Mouse (Mus musculus) cerebellum, postnatal 14 days (tissue): ENCODE measurements around the gene Smtn.

Experiments
- DNase-seq, 2 experiments: peaks; one replicate each; pipeline ENCODE4 v3.0.0; 2021; ENCODE audit warnings: mixed read lengths in 2 of 2

Smtn gene

DNA sequence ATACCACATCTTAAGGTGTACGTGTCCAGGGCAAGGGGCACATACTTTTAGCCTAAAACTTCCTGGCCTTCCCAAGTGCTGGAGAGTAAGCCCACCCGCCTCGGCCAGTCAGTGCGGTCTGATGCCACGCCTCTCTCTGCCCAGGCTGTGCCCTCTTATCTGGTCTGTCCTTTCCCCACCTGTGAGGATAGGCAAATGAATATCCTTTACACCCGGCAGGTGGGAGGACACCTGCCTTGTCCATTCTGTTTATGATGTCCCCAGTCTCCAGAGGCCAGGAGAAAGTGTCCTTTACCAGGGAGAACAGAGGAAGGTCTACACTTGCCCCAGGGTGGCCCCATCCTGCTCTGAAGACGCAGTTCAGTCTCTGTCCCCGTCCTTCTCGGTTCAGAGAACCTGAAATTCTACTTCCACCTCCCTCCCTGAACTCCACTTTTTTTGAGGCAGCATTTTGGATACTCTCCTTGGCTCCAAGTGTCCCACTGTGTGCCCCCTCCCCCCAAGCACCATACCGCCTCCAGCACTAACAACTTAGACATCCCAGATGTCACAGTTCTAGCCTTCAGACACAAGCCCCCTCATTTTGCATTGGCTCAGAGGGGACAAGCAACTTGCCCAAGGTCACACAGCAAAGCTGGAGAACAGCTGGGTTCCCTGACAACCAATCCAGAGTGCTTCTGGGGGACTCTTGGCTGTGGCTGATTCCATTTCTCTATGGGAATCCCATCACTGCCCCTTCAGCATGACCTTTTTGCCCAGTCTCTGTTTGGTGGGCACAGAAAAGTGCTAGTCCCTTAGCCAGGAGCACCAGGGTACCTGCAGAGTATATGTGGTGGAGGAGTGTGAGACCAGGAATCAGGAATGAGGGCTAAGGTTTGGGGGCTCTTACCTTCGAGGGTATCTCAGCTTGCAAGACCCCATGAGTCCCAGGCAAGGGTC, 36.4 kb downstream of the Smtn start:
- no peak for DNase-seq

DNA sequence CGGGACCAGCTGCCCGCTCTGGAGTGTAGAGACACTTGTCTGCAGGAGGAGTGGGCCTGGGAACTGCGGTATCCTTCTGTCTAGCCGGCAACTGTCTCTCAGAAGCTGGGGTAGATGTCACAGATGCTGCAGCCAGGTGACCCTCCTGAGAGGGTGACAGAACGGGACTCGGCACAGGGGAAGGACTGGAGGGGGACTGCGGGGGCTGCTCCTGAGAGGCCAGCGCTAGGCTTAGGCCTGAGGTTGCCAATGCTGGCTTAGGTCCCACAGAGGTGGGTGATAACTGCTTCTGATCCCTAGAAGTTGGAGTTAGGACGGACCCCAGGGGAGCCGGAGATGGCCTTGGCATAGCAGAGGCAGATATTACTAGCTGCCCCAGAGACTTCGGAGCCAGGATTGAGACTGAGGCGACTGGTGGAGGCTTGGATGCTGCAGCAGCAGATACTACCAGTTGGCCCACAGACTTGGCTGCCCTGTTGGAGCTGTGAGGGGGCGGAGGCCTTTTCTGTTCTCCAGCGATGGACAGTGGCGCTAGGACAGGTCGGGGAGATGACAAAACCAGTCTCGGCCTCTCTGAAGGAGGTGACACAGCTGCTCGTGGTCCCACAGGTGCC, 37.8 kb downstream of the Smtn start:
- DNase-seq, result peak; percentile 45 to 54

GRCm38 (mm10) chr11:3502057-3502456, 38.4 kb downstream of the Smtn start:
- DNase-seq, result peak; percentile 76 to 80

- no peak for DNase-seq
Observed at GRCm38 (mm10) chr11:3497296-3497695, 43.1 kb downstream of the Smtn start.

DNA sequence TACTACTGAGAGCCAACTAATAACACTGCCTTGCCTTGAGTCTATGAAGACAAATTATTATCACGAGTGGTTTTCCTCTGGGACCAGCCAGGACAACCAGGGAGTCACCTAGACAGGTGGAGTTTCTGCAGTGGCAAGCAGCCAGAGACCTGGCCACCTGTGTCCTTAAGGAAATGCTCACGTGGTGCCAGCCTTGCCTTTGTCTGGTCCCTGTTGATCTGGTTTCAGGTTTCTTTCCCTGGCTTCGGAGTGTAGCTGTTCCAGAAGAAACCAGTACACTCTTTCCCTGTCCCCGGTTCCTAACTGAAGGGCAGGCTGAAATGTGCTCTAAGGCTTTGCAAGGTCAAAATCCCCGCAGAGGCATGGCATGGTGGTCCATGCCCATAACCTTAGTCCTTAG, 43.7 kb downstream of the Smtn start:
- no peak for DNase-seq

GRCm38 (mm10) chr11:3495496-3495895, 44.9 kb downstream of the Smtn start:
- DNase-seq, result no peak

DNA sequence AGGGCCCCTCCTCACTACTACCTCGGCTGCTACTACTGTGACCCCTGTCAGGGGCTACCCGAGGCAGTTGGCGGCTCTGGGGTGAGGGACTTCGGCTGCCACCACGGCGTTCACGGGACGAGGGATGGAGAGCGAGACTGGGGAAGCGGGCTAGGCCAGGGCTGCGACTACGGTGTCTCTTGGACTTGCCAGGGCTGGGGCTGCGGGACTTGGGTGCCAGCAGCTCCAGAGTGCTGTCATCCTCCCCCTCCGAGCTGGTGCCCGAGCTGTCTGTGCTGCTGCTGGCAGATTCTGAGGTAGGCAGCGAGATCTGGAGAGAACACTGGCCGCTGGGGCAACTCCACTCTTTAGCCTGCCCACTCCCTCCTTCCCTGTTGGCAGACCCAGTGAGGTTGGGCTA, 45.6 kb downstream of the Smtn start:
- no peak for DNase-seq

GRCm38 (mm10) chr11:3492748-3493147, 47.7 kb downstream of the Smtn start:
- DNase-seq, result no peak

- DNase-seq, result no peak
Observed at GRCm38 (mm10) chr11:3489036-3489435, 51.4 kb downstream of the Smtn start.

DNA sequence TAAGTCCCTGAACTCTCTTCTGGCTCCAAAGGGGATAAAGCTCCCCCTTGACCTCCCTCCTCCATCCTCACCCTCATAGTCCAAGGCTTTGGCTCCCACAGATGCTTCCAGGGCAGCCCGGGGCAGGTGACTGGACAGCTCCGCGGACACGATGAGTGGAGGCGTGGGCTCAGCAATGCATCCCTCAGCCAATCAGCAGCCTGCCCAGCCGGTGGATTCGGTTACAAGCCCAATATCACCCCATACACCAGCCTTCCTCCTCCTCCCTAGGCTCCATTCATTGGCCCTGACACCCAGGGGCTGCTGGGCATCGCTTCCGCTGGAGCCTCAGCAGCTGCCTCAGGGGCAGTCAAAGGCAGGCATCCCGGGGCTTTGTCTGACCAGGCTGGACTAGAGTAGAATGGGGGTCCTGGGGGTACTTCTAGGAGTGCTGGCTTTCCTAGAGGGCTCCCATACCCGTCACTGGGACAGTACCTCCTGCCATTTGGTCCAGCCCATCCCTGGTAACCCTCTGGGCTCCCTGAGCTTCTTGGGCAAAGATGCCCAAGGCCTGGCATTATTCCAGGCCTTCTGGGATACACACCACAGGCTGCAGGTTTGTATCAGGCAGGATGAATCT, 52.4 kb downstream of the Smtn start, which contains the start of gene Pla2g3:
Gene Pla2g3 (plus strand): TSS at position 333 of the 619 bp plus-strand sequence.
- DNase-seq, result peak in 1 of 2 experiments; percentile 34

DNA sequence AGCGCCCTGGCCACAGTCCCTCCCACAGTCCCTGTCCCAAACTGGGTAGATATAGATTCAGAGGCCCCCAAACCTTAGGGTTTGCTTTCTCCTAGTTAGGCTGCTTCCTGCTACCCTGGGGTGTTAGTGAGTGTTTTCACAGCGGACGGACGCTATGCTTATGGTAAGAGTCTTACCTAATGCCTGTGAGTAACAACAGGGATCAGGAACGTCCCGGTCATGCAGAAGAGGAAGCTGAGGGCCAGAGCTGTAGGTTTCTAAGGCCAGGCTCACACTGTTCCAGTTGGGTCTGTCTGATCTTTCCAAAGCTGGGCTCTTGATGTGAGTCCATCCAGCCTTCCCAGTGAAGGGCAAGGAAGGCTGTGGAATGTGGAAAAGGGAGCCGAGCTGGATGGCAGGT, 54.1 kb downstream of the Smtn start:
- DNase-seq, result no peak

DNA sequence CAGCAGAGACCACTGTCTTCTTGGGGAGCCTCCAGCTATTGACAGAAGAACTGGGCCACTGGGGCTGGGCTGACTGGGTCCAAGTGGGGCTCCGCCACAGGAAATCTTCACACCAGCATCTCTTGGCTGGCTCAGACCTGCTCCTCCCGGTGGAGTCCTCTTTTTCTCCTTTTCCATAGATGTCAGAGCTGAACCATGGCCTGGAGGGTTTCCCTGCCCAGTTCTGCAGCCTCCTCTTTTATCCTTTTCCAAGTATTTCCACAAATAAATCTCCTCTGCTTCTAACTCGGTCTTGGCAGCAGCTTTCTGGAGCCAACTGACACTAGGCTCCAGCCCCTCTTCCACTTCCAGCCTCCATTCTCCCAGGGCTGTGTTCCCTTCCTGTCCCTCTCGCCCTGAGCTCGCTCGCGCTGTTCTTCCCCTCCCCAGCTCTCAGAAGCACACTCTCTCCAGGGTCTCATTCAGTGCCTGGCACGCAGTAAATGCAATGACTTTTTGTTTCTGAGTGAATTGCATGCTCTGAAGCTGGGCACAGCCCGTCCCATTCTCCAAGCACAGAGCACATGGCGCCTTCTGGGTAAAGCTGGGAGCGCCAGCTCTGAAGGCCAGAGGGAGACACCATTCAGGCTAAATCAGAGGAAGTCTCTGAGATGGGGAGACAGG, 56.3 kb downstream of the Smtn start:
- peak in 1 of 2 experiments; percentile 22 for DNase-seq

DNA sequence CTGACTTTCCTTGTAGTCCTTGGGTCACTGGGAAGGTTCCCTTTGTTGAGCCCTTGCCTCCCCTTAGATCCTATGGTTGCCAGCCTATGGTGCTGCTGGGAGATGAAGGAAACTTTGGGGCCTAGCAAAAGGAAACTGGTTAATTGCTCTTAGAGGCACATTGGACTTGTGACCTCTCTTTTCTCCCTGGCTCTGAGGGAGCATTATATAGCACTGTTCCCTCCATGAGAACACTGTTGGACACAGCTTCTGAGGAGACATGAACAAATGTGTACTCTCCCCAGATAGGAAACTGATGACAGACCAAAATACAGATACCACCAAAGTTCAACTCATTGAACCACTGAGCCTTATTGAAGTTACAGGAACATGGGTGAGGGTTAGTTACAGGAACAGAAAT, 64.9 kb downstream of the Smtn start:
- DNase-seq, result no peak

DNA sequence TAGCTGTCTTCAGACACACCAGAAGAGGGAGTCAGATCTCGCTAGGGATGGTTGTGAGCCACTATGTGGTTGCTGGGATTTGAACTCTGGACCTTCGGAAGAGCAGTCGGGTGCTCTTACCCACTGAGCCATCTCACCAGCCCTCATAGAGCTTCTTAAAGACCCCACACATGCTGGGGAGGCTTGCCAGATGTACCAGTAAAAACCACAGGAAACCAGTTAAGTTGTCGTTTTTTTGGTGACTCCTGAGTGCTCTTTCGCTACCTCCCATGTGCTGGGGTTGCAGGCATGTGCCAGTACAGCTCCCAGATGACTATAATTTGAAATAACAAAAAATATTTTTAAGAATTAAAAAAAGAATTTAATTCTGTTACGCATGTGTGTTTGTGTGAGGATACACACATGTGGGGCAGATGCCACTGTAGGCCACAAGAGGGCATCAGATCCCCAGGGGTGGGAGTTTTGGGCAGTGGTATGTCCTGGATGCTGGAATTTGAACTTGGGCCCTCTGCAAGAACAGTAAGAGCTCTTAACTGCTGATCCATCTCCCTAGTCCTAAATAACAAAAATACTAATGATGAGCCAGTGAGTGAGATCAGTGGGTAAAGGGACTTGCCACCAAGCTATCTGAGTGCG, 65.8 kb downstream of the Smtn start:
- peak in 1 of 2 experiments; percentile 45 for DNase-seq

DNA sequence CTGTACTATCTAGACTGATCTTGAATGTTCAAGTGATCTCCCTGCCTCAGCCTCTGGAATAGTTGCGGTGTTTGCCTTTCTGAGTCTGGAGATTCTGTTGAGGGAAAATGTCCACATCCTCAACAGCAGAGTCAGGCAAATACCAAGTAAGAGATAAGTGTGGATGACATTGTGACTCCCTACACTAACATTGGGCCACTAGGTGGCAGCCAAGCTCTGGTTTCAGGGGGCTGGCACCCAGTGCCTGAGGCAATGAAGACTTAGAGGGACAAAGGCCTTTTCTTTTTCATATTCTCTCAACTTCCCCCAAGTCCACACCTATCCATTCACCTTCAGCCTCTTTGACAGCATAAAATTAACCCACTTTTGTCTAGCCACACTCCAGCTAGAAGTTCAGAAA, 67.9 kb downstream of the Smtn start:
- DNase-seq, result peak; percentile 96 to 98

GRCm38 (mm10) chr11:3471448-3471850, 69.0 kb downstream of the Smtn start:
- DNase-seq, result no peak
